Mouse (Mus musculus) bone marrow, adult 2 months (tissue): ENCODE data around the gene Hoxb8.

ENCODE experiments used
- CTCF ChIP-seq: fragments of 200-500 bp; IDR thresholded peaks from 2 replicates; pipeline ENCODE4 v1.5.1; 2011; ENCODE audit warnings: low read length, control low read depth; ENCODE audit not compliant: control insufficient read depth, insufficient read depth
- POLR2A ChIP-seq: fragments of 200-500 bp; IDR thresholded peaks from 2 replicates; pipeline ENCODE4 v1.6.1; 2011; ENCODE audit warnings: low read depth, mild to moderate bottlenecking, control low read depth, low read length, borderline replicate concordance; ENCODE audit not compliant: control insufficient read depth

GRCm38 (mm10) chr11:96285771-96286738, 4.3 kb downstream of the Hoxb8 start, which contains the start of gene Hoxb7:
- TF ChIP-seq POLR2A = no peak
- TF ChIP-seq CTCF = no peak
